20 mouse cellular contexts compared by ENCODE assay signal in the genomic region with DNA sequence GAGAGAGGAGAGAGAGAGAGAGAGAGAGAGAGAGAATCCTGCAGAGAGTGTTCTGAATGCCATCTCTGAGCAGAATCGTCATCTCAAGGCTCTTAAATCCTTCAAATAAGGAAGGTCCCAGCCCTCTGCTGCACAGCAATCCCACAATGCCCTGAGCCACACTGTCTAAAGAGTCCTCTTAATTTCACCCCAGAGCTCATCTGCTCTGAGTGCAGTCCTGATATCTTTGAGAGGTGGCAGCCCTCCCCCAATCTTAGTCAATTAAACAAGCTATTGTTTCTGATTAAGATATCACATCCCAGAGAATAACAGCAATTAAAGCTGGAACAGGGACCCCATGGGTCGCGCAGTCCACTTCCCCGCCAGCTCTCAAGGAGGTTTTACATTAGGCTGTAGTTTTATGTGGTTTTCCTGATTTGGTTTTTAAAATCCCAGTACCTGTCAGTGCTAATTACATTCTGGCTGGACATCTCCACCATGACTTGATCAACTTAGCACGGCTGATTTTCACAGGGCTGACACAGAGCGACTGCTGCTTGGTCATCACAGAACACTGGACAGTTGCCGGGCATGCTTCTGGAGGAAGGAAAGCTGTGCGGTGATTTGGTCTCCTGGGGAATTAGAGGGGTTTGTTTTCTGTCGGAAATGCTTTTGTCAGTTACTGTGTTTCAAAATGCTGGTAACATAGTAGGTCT.
DNase-seq lines count a peak whose midpoint lies in the region; ATAC-seq lines count a peak whose summit lies in the region.
"Had no signal": no experiment of that assay in that cellular context is flagged by ENCODE, and none has a peak within 500 bp of the region (broad histone marks: within the 10 kb centered on the region; RNA-seq: fewer than 3 reads in every experiment).

No protein-coding gene starts in this region.

- no peaks in the 10 kb centered on the region for H3K36me3 ChIP-seq in heart, embryonic 10.5 days
- H3K36me3 ChIP-seq in midbrain, embryonic 11.5 days (ENCODE audit: control insufficient read depth, insufficient read depth, low read length) = no peaks in the 10 kb centered on the region
- H3K36me3 ChIP-seq in midbrain, embryonic 15.5 days (replicated peaks) = no peaks in the 10 kb centered on the region
- H3K36me3 ChIP-seq in hindbrain, embryonic 14.5 days (replicated peaks; ENCODE audit: control insufficient read depth, insufficient read depth) = no peaks in the 10 kb centered on the region
- H3K36me3 ChIP-seq: embryonic facial prominence, embryonic 15.5 days; limb, embryonic 10.5 days; liver, embryonic 13.5 days; midbrain, embryonic 12.5 days had no signal

- no peak overlapping the region for H3K9ac ChIP-seq in midbrain, embryonic 11.5 days (ENCODE audit: low read length)
- no peak overlapping the region for H3K9ac ChIP-seq in midbrain, embryonic 15.5 days
- no peak overlapping the region for H3K9ac ChIP-seq in hindbrain, embryonic 14.5 days
- H3K9ac ChIP-seq: embryonic facial prominence, embryonic 15.5 days; forebrain, embryonic 13.5 days; liver, embryonic 13.5 days; midbrain, embryonic 12.5 days had no signal

- H3K4me2 ChIP-seq in midbrain, embryonic 11.5 days = no peak overlapping the region
- no peak overlapping the region; the same call in 1 of the 2 replicates for H3K4me2 ChIP-seq in midbrain, embryonic 15.5 days
- no peak overlapping the region for H3K4me2 ChIP-seq in hindbrain, embryonic 14.5 days (replicated peaks)
- H3K4me2 ChIP-seq: embryonic facial prominence, embryonic 15.5 days; forebrain, embryonic 13.5 days; liver, embryonic 13.5 days; midbrain, embryonic 12.5 days had no signal

- 63% methylated on average over 9 of the region's 9 CpGs for WGBS in heart, embryonic 10.5 days
- 35% methylated on average over 9 of the region's 9 CpGs for WGBS in midbrain, embryonic 11.5 days
- 21% methylated on average over 9 of the region's 9 CpGs for WGBS in midbrain, embryonic 15.5 days
- 25% methylated on average over 9 of the region's 9 CpGs for WGBS in hindbrain, embryonic 14.5 days

- no peaks in the 10 kb centered on the region for H3K4me1 ChIP-seq in heart, embryonic 10.5 days
- H3K4me1 ChIP-seq in midbrain, embryonic 11.5 days (ENCODE audit: control insufficient read depth, insufficient read depth, low read length) = 0 out of 2 replicates have a peak, but pooled peaks cover 2% of the 10 kb centered on the region
- peaks cover 7% of the 10 kb centered on the region; the same call in 1 of the 2 replicates for H3K4me1 ChIP-seq in midbrain, embryonic 15.5 days
- H3K4me1 ChIP-seq in hindbrain, embryonic 14.5 days (replicated peaks; ENCODE audit: control insufficient read depth, insufficient read depth, low read length) = peaks cover 5% of the 10 kb centered on the region; the same call in 1 of the 2 replicates
- H3K4me1 ChIP-seq: embryonic facial prominence, embryonic 15.5 days; liver, embryonic 13.5 days had no signal

- H3K27ac ChIP-seq in heart, embryonic 10.5 days = no peak overlapping the region
- H3K27ac ChIP-seq in midbrain, embryonic 11.5 days (ENCODE audit: low read depth, low read length) = no peak overlapping the region
- H3K27ac ChIP-seq in midbrain, embryonic 15.5 days = no peak overlapping the region
- H3K27ac ChIP-seq in hindbrain, embryonic 14.5 days = no peak overlapping the region
- H3K27ac ChIP-seq: embryonic facial prominence, embryonic 15.5 days; forebrain, embryonic 13.5 days; gastrocnemius, adult 2 months; heart, adult 2 months; limb, embryonic 10.5 days; liver, embryonic 13.5 days; midbrain, embryonic 12.5 days; stomach, postnatal 0 days had no signal

- no peaks in the 10 kb centered on the region for H3K9me3 ChIP-seq in heart, embryonic 10.5 days
- no peaks in the 10 kb centered on the region for H3K9me3 ChIP-seq in midbrain, embryonic 11.5 days (ENCODE audit: control insufficient read depth, low read length)
- H3K9me3 ChIP-seq in midbrain, embryonic 15.5 days = no peaks in the 10 kb centered on the region
- H3K9me3 ChIP-seq in hindbrain, embryonic 14.5 days (ENCODE audit: control insufficient read depth, low read length) = no peaks in the 10 kb centered on the region
- H3K9me3 ChIP-seq: embryonic facial prominence, embryonic 15.5 days; forebrain, embryonic 13.5 days; midbrain, embryonic 12.5 days had no signal

- DNase-seq in heart, embryonic 10.5 days (ENCODE audit: low spot score) = peak; percentile 4
- DNase-seq in heart, adult 9 months (ENCODE audit: low spot score in 2 of 2) = no peak
- DNase-seq in midbrain, embryonic 11.5 days (ENCODE audit: low spot score, missing footprints) = peak; percentile 86
- DNase-seq in hindbrain, embryonic 14.5 days (ENCODE audit: low spot score) = no peak
- DNase-seq in frontal cortex, postnatal 10 days (ENCODE audit: low spot score in 2 of 2) = no peak
- no peak for DNase-seq in natural killer cell, adult 2 months (ENCODE audit: low spot score in 2 of 2)
- DNase-seq: adrenal gland, postnatal 25 days; B cell, adult 2 months; cerebellum, postnatal 25 days; gastrocnemius, adult 2 months; heart, adult 2 months; kidney, adult 11 months; liver, embryonic 13.5 days; right cerebral cortex, postnatal 4 days had no signal

- H3K4me3 ChIP-seq in heart, embryonic 10.5 days = no peak overlapping the region
- H3K4me3 ChIP-seq in midbrain, embryonic 11.5 days (ENCODE audit: low read depth, low read length) = no peak overlapping the region
- H3K4me3 ChIP-seq in midbrain, embryonic 15.5 days = no peak overlapping the region
- no peak overlapping the region for H3K4me3 ChIP-seq in hindbrain, embryonic 14.5 days (replicated peaks; ENCODE audit: low read length)
- H3K4me3 ChIP-seq: embryonic facial prominence, embryonic 15.5 days; forebrain, embryonic 13.5 days; gastrocnemius, adult 2 months; heart, adult 2 months; limb, embryonic 10.5 days; liver, embryonic 13.5 days; midbrain, embryonic 12.5 days had no signal

- H3K27me3 ChIP-seq in heart, embryonic 10.5 days (ENCODE audit: insufficient read depth, poor library complexity, severe bottlenecking) = no peaks in the 10 kb centered on the region
- no peaks in the 10 kb centered on the region for H3K27me3 ChIP-seq in midbrain, embryonic 11.5 days (ENCODE audit: control insufficient read depth, insufficient read depth, low read length)
- H3K27me3 ChIP-seq in midbrain, embryonic 15.5 days (replicated peaks) = no peaks in the 10 kb centered on the region
- no peaks in the 10 kb centered on the region for H3K27me3 ChIP-seq in hindbrain, embryonic 14.5 days (ENCODE audit: control insufficient read depth, insufficient read depth, low read length)
- H3K27me3 ChIP-seq: embryonic facial prominence, embryonic 15.5 days; forebrain, embryonic 13.5 days; liver, embryonic 13.5 days; midbrain, embryonic 12.5 days had no signal

- no peak for ATAC-seq in midbrain, embryonic 11.5 days (ENCODE audit: low FRiP score)
- no peak for ATAC-seq in midbrain, embryonic 15.5 days (replicated peaks)
- peak; percentile 51; the same call in 1 of the 2 replicates for ATAC-seq in hindbrain, embryonic 14.5 days (ENCODE audit: low FRiP score)
- ATAC-seq: forebrain, embryonic 13.5 days had no signal

Comparison
In these comparisons a context has a peak if more than half of its experiments do, and no peak if none do; other contexts are left out.
1. DNase-seq: peak in heart, embryonic 10.5 days (single experiment) and midbrain, embryonic 11.5 days (single experiment); none in heart, adult 9 months (0 of 2), hindbrain, embryonic 14.5 days (single experiment), frontal cortex, postnatal 10 days (0 of 2) and natural killer cell, adult 2 months (0 of 2).